Mouse (Mus musculus) urinary bladder, adult 2 months (tissue): ENCODE data around the gene Vti1a. TPM values are rescaled to one million over a fixed set of nuclear protein-coding genes. Genes with fewer than 3 reads are reported as not detected.

ENCODE experiments used
- DNase-seq: peaks from one replicate; pipeline ENCODE4 v3.0.0; 2022; ENCODE audit warnings: low spot score
- polyA plus RNA-seq: library from polyadenylated mRNA; depleted of rRNA; stranded (reverse); fragments of >200 nt; gene quantifications from 2 replicates; pipeline ENCODE4 v1.2.3, GENCODE M21; 2012; rRNA removed

Gene Vti1a
- polyA plus RNA-seq, 1 experiment, result 22.7 TPM

DNA sequence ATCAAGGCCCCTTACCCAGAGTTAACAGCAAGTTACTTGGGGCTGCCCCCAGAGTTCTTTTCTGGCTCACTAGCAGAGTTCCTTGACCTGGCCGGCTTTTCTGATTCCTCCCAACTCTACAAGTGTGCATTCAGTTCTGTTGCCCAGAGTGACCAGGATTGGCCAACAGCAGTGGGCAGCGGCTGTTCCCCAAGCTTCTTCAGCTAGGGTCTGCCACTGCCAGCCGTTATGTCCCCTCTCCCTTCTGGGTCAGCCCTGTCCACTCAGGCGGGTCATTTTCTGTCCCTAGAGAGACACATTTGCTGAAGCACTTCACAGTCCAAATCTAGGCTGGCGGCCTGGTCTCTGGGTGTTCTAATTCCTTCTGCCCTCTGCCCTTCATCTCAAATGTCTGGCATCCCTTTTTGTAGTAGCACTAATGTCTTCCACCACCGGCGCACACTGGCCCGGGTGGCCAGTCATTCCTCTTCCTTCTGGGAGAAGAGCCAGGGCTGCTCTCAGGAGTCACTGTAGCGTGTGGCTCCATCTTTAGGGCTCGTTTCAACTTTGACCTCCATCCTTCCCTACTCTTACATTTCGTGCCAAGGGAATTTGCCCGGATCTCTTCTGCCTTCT lies 305.0 kb downstream of the Vti1a start:
- no peak for DNase-seq

DNA sequence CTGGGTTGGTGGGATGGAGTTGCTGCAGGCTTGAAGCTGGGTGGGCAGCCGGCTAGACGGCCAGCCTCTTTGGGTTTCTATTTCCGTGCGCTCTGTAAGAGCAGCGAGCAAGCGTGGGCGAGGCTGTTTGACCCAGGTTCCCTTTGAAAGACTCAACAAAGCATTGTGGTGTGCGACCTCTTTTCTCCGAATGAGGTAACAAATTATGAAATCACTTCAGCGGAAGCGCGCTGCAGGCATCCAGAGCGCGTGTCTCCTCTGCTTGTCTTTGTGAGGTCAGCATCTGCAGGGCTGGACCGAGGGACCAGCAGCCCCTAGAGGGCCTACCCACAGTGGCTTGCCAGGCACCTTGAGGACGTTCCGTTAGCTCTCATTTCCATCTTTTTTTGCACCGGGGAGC lies 306.7 kb downstream of the Vti1a start:
- DNase-seq, result no peak

DNA sequence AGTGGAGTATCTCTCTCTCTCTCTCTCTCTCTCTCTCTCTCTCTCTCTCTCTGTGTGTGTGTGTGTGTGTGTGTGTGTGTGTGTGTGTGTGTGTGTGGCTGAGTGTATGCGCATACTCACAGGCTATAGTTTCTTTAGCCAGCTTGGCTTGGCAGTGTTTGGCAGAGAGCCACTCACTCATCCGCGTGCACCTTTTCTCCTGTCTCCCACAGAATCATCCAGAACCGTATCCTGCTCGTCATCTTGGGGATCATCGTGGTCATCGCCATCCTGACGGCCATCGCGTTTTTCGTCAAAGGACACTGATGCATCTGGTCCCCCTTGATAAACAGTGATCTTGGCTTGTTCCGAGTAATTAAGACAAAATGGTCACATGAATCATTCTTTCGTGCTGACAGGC lies 307.5 kb downstream of the Vti1a start:
- no peak for DNase-seq

DNA sequence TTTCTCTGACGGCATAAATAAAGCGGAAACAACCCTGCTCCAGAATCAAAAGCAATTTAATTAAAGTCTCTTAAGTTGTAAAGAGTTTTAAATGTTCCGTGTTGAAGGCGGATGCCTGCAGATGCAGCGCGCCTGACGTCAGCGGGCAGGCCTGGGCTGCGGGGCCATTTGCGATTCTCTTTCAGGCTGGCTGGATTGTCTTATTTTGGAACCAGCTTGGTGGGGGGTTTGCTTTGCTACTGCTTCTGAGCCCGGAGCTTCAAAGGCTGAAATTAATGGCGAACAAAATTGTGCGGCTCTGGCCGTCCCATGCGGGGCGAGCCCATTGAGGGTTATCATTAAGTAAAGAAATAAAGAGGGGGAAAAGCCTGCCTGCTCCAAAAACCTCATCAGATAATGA lies 310.4 kb downstream of the Vti1a start:
- DNase-seq, result no peak

DNA sequence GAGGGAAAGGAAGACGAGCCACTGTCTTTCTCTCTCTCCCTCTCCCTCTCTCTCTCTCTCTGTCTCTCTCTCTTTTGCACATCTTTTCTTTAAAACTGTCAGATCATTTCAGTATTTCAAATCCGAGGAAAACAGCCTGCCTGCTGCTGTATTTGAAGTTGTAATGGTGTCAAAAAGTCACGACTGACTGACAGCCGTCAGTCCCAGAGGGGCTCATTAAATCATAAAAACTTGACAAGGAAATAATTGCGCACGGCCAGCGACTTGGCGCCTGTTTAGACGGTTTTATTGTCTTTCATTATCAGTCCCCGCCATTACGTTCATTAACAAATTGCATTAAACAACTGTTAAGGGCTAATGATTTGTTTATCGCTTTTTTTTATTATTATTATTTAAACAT lies 310.9 kb downstream of the Vti1a start:
- DNase-seq, result no peak

DNA sequence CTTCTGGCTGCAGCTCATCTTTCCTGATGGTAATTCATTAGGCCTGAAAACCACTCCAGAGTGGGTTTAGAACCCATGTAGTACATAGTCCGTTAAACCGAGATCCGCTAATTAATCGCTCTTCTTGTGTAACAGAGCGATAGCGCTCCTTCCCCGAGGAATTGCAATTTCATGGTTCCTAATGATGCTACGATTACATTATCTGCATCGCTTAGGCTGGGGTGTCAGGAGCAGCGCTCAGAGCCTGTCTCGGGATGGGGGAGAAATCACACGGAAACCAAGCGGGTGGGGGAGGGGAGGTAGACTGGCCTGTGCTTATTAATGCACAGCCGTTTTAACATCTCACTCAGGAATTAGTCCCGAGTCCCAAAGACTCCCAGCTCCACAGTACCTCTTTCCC lies 319.4 kb downstream of the Vti1a start:
- no peak for DNase-seq

DNA sequence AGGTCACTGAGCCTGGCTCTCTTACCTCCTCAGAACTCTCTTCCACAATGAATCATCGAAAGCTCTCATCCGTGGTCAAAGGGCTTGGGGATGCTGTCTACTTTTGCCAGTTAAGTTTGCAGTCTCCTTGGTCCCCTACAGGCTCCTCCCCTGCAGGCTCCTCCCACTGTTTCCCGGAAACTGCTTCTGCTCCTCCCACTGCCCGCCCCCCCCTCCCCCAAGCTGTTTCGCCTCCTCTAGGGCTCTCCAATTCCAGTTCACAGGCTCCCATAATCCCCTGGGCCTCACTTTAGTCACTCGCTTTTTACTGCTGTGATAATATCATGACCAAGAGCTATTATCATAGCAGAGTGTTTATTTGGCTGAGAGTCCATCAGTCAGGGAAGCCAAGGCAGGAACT lies 324.2 kb downstream of the Vti1a start:
- DNase-seq, result no peak

DNA sequence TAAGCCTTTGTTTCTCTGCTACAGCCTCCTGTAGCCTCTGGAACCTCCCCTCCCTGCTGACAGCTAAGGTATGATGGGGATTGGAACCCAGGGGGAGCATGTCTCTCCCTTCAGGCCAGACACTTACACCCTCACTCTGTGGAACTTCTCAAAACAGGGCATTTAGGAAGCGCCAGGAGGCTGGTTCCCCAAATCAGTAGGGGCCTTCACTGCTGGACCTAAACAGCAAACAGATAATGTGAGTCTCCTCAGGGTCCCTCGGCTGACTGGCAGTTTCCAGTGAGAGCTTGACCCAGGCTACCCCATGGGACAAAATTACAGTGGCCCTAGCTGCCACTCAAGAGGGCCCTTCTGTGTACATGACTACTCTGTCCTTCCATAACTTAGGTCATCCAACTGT lies 325.8 kb downstream of the Vti1a start:
- DNase-seq, result no peak

DNA sequence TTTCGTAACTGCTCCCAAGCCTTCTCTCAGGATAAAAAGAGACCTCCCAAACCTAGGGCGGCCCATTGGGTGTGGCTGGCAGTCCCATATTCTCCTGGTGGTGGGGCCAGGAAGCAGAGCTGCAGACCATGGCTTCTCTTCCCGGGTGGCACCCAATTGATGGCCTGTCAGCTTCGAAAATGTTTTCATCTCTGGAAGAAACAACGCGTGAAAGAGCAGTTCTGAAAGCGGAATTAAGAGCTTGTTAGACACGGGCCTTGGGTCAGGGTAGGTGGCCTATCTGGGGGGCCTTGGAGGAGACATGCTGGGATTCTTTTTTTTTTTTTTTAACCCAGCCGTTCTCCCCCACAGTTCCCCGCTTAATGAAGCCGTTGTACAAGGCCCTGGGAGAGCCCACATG lies 326.3 kb downstream of the Vti1a start:
- DNase-seq, result no peak

DNA sequence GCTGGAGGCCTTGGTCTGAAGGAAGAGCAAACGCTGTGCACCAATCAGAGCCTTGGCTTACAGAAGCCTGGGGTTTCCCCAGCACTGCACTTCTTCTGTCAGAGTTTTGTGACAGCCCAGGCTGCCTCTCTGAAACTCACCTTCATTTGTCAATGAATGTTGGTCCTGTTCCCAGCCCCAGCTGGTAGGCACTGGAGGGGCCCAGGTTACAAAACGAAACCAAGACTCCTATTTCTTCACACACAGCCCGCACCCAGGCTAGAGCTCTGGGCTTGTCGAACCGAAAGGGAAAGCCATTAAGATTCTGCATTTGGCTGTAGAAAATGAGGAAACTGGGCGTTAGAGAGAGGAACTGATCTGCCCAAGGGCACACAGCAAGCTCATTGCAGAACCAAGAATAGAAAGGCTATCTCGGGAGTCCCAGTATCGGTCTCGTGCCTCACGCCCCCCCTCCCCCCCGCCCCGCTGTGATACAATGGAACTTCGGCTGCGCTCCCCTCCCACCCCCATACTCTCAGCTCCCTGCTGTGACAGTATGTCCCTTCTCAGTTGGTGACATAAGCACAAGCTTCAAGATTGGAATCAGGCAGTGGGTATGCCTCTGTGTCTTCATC lies 327.3 kb downstream of the Vti1a start:
- no peak for DNase-seq

DNA sequence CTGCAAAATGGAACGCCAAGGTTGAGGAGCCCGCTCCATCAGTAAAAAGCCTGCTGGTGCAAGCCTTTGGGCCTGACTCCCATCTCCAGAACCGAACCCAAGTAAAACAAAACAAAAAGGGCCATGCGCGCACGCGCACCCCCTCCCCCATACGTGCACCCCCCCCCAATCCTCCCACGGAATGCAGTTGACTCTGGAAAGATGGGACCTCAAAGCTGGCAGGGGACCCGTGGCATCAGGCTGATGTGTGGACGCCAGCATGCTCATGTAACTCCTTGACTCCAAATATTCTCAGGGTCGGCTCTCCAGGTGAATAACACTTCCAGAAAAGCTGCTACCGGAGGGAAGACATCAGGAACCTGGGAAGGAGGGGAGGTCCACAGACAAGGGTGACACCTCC lies 327.8 kb downstream of the Vti1a start:
- DNase-seq, result no peak

DNA sequence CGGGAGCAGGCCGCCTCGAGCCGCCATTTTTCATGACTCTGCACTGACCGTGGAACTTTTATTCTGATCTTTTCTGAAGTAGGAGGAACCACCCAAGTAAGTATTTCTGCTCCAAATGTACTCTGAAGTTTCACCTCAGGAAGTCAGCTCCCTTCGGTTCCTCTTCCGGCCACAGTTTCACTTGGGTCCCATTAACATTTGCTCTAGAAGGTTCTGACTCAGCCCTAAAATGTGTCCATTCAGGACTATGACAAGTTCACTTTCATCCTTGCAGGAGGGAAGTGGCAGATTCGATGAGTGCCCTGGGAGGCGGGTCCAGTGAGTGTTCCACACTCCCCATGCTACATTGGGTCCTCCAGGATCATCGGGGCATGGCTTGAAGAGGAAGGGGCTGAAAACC lies 333.3 kb downstream of the Vti1a start:
- DNase-seq, result no peak

DNA sequence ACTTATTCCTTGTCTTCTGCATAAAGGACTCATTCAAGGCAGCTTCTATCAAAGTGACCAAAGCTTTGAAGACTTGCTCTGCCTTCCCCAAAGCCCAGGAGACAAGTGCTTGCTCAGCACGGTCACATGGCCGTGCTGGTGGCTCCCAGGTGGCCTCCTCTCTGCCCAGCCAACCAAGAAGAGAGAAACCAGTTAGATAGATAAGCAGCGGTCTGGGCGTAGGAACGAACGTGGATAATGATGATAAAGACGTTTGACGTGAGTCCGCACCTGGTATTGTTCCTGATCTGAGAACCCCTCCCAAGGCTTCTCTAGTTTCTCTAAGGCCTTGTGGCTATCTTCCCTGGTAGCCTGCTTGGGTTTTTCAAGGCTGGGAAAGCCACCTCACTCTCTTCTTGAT lies 334.9 kb downstream of the Vti1a start:
- DNase-seq, result no peak

DNA sequence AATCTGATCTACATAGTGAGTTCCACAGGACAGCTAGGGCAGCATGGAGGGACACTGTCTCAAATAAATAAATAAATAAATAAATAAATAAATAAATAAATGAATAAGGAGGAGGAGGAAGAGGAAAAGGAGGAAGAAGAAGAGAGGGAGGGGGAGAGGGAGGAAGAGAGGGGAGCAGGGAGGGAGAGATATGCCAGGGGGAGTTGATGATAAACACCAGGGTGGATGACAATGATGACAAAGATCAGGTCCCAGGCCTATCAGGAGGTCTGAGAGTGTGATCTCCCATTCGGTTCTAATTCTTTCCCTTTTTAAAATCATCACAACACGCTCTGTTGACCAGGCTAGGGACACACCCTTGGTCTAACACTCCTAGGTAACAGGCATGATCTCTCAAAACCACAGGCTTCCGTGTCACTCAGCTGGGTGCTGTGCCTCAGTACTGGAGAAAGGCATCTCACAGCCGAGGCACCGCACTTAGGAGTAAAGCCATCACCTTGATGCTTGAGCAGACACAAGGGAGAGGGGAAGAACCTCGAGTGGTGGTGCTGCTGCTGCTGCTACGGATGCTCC lies 336.7 kb downstream of the Vti1a start:
- no peak for DNase-seq

DNA sequence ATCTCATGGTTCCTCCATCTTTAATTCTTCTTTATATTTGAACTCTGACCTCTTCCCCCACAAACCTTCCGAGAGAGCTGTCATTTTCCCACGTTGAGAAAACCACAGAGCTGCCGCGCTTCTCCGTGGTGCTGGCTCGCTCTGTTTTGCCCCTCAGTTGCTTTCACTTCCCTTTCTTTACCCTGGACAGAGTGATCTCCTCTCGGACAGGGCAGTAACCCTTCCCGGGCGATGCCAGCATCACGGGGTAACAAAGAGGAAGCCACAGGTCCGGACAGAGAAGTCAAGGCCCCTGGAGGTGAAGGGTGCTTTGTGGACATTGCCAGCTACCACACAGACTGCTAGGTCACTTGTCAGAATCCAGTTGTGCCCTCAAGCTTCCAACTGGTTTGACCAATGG lies 344.1 kb downstream of the Vti1a start:
- DNase-seq, result no peak

DNA sequence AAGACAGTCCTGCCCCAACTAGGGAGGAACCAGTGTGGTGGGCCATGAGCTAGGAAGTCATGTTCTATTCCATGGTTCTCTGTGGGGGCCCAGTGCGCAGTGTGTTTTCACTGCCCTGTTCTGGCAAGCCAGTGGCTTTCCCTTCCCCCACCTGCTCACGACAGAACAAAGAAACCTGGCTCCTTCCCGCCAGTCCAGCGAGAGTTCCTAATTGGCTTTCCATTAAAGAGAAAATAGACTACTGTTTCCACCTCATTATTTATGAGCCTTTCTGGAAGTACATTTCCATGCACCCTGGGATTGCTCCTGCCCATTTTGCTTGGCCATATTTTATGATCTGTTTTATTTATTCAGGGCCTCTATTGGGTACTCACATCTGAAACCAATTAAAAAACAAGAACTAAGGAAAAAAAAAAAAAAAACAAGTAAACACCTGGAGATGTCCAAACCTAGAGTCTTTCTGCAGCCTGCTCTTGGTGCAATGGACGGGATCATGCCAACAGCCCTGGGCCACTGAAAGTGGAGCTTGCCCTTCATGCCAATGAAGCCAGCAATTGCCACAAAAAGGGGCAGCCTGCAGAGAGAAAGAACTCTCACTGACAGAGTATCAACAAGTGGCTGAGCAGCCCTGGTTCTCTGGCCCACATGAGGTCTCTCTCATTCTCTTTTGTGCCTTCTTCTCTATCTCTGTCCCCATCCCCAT lies 346.6 kb downstream of the Vti1a start:
- DNase-seq, result no peak

DNA sequence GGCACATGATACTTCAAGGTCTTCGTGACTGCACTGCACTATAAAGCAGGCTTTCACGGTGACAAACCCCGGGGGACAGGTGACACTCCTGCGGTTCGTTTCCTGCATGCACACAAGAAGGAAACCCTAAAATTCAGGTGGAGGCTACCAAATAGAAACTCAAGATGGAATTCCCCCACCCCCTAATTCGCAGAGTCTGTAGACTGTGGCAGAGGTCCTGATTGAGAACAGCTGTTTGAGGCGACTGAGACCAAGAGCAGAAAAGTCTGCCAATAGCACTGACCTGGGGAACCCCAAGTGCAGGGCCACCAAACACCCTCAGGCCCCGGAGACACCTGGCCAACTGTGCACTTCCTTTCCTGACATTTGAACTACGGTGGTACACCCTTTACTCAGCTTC lies 351.7 kb downstream of the Vti1a start:
- no peak for DNase-seq

DNA sequence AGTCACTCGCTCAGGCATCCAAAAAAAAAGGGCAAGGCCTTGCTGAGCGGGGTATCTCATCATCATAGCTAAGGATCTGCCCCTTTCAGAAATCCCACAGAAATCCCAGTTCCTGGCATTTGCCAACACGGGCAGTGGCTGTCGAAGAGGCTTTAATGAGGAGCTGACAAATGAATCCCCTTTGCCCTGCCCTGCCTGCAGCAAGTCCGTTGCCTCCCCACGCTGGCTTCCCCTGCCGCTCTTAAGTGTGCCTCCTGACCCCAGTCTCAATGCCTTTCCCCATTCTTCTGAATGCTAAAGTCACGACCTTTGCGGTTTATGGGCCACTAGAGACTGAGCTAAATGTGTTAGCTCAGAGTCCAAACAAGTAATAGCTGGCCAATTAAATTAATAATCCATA lies 352.8 kb downstream of the Vti1a start:
- DNase-seq, result no peak

Other genes starting within 250 kb of the Vti1a start
- gene Gpam, start 189.1 kb upstream of the Vti1a start, polyA plus RNA-seq, result 65.6 and 67.5 TPM in 2 replicates
- 0.29 and 0.50 TPM in 2 replicates for gene Tectb, start 135.6 kb upstream of the Vti1a start, polyA plus RNA-seq
- gene Gucy2g, start 75.1 kb upstream of the Vti1a start, polyA plus RNA-seq, result 0.14 and 0.22 TPM in 2 replicates
- gene Acsl5, start 64.4 kb upstream of the Vti1a start, polyA plus RNA-seq, result 47.9 and 50.6 TPM in 2 replicates
- gene Zdhhc6, start 263 bp upstream of the Vti1a start, polyA plus RNA-seq, result 29.3 and 33.3 TPM in 2 replicates